In genomic region chr4:134590227-134590926, GRCm38 (mm10) we compare ENCODE assay signal across 9 mouse cellular contexts. TPM values are rescaled to one million over a fixed set of nuclear protein-coding genes. Genes with fewer than 3 reads are reported as not detected.
DNase-seq lines count a peak whose midpoint lies in the region; ATAC-seq and TF ChIP-seq lines count a peak whose summit lies in the region.
"Had no signal": no experiment of that assay in that cellular context is flagged by ENCODE, and none has a peak within 500 bp of the region (broad histone marks: within the 10 kb centered on the region; RNA-seq: fewer than 3 reads in every experiment).

No protein-coding gene starts in this region.

- H3K4me2 ChIP-seq in liver, embryonic 14.5 days (ENCODE audit: low read depth), result no peak overlapping the region
- H3K4me2 ChIP-seq: hindbrain, embryonic 15.5 days had no signal

- no peak for ATAC-seq in liver, embryonic 14.5 days (ENCODE audit: insufficient read depth)

- 61% methylated on average over 10 of the region's 10 CpGs for WGBS in liver, embryonic 14.5 days (ENCODE audit: insufficient replicate concordance)

- no peaks in the 10 kb centered on the region for H3K27me3 ChIP-seq in liver, embryonic 14.5 days (ENCODE audit: control insufficient read depth, insufficient read depth, low read length)
- H3K27me3 ChIP-seq: hindbrain, embryonic 15.5 days had no signal

- 0 out of 4 replicates have a peak, but pooled peaks cover 0 to 4% of the 10 kb centered on the region in 2 experiments for H3K4me1 ChIP-seq in liver, embryonic 14.5 days (replicated peaks; ENCODE audit: control insufficient read depth in 2 of 2, insufficient read depth in 2 of 2, low read length in 1 of 2)

- H3K9me3 ChIP-seq in liver, embryonic 14.5 days (ENCODE audit: control insufficient read depth, low read length), result no peaks in the 10 kb centered on the region
- H3K9me3 ChIP-seq: hindbrain, embryonic 15.5 days had no signal

- H3K4me3 ChIP-seq in layer of hippocampus, adult 2 months, result no peak overlapping the region
- no peak overlapping the region for H3K4me3 ChIP-seq in liver, embryonic 14.5 days (ENCODE audit: insufficient read depth in 1 of 2, low read depth in 2 of 2, low read length in 2 of 2)
- H3K4me3 ChIP-seq: hindbrain, embryonic 15.5 days had no signal

- H3K9ac ChIP-seq in liver, embryonic 14.5 days (replicated peaks), result no peak overlapping the region
- H3K9ac ChIP-seq: hindbrain, embryonic 15.5 days had no signal

- no peak for TF ChIP-seq EP300 in liver, embryonic 14.5 days (IDR thresholded peaks at IDR 0.05; ENCODE audit: low read depth)

- H3K27ac ChIP-seq in layer of hippocampus, adult 2 months, result no peak overlapping the region
- H3K27ac ChIP-seq in liver, embryonic 14.5 days, result no peak overlapping the region

- DNase-seq in cerebellum, adult 18-20 months, result peak; percentile 56 to 59
- DNase-seq in cerebellum, adult 11 months, result no peak
- no peak for DNase-seq in layer of hippocampus, adult 2 months (ENCODE audit: low spot score in 2 of 2)
- DNase-seq in layer of hippocampus, adult 9-10 months (ENCODE audit: low spot score), result no peak
- peak; percentile 28 for DNase-seq in R1 (ENCODE audit: low read depth, low spot score)
- DNase-seq in liver, embryonic 14.5 days (ENCODE audit: low read depth in 3 of 3, low spot score in 3 of 3), result no peak
- no peak for DNase-seq in retina, embryonic 14.5 days (ENCODE audit: low spot score)
- no peak for DNase-seq in right cerebral cortex, adult 18-20 months

- H3K36me3 ChIP-seq in liver, embryonic 14.5 days (replicated peaks; ENCODE audit: control insufficient read depth, insufficient read depth, low read depth), result no peaks in the 10 kb centered on the region
- H3K36me3 ChIP-seq: hindbrain, embryonic 15.5 days had no signal

- TF ChIP-seq CTCF in layer of hippocampus, adult 2 months (conservative IDR thresholded peaks at IDR 0.05), result peak; percentile 80
- TF ChIP-seq CTCF in liver, embryonic 14.5 days (IDR thresholded peaks at IDR 0.05; ENCODE audit: low read depth), result peak; percentile 89

RNA-seq across cellular contexts. Expression of gene Selenon, which starts 38.4 kb away (rescaled TPM):
- 10 to 100 TPM; 17.3 to 19.7 TPM for total RNA-seq in layer of hippocampus, adult 2 months (2021)
- 3.6 and 4.6 TPM in 2 replicates for polyA plus RNA-seq in liver, embryonic 14.5 days (2012; rRNA removed)
- polyA plus RNA-seq in liver, embryonic 14.5 days (2014; fragmentation: Nextera tagmentation; extraction: Ambion mirVana), result 1.9 and 3.4 TPM in 2 replicates

RNA-seq across cellular contexts. Expression of gene Mtfr1l, which starts 55.2 kb away (rescaled TPM):
- total RNA-seq in layer of hippocampus, adult 2 months (2021), result 10 to 100 TPM; 69.3 to 72.5 TPM
- 27.0 and 28.4 TPM in 2 replicates for polyA plus RNA-seq in liver, embryonic 14.5 days (2012; rRNA removed)
- 41.6 and 48.5 TPM in 2 replicates for polyA plus RNA-seq in liver, embryonic 14.5 days (2014; fragmentation: Nextera tagmentation; extraction: Ambion mirVana)

Comparison
In these comparisons a context has a peak if more than half of its experiments do, and no peak if none do; other contexts are left out.
1. DNase-seq: peak in cerebellum, adult 18-20 months (2 of 2) and R1 (single experiment); none in cerebellum, adult 11 months (single experiment), layer of hippocampus, adult 2 months (0 of 2), layer of hippocampus, adult 9-10 months (single experiment), liver, embryonic 14.5 days (0 of 3), retina, embryonic 14.5 days (single experiment) and right cerebral cortex, adult 18-20 months (single experiment).